Mouse (Mus musculus) liver, embryonic 11.5 days (tissue): ENCODE measurements around the gene Psmb2. TPM values are rescaled to one million over a fixed set of nuclear protein-coding genes. Genes with fewer than 3 reads are reported as not detected.
A peak's percentile ranks its signal among the peaks of the same experiment; 100 is the strongest.

ENCODE experiments used
- ATAC-seq: fragments of 200-750 bp; cut with Nextera tagmentation; replicated peaks from 2 replicates; pipeline ENCODE4 v1.8.0; 2017; ENCODE audit warnings: moderate number of reproducible peaks, mild to moderate bottlenecking, moderate TSS enrichment, moderate library complexity; ENCODE audit not compliant: low FRiP score
- DNase-seq: peaks from one replicate; pipeline ENCODE4 v3.0.0-alpha.2; 2017; ENCODE audit warnings: low spot score
- H3K27ac ChIP-seq: fragments of 300-500 bp; sonication (generic); 2 replicates; pipeline ENCODE4 v1.5.1; 2014; ENCODE audit warnings: mild to moderate bottlenecking, low read depth, low read length, control low read depth
- H3K27me3 ChIP-seq: fragments of 300-500 bp; sonication (generic); replicated peaks from 2 replicates; pipeline ENCODE4 v1.6.1; 2014; ENCODE audit warnings: low read length, mixed read lengths; ENCODE audit not compliant: control insufficient read depth, insufficient read depth
- H3K36me3 ChIP-seq: fragments of 300-500 bp; sonication (generic); 2 replicates; pipeline ENCODE4 v1.6.1; 2014; ENCODE audit warnings: mild to moderate bottlenecking, low read length, moderate library complexity, mixed read lengths; ENCODE audit not compliant: control insufficient read depth, insufficient read depth
- H3K4me1 ChIP-seq: fragments of 300-500 bp; sonication (generic); replicated peaks from 2 replicates; pipeline ENCODE4 v1.6.1; 2014; ENCODE audit warnings: low read length, mixed read lengths; ENCODE audit not compliant: control insufficient read depth, insufficient read depth
- H3K4me2 ChIP-seq: fragments of 300-500 bp; sonication (generic); 2 replicates; pipeline ENCODE4 v1.6.1; 2014; ENCODE audit warnings: mild to moderate bottlenecking, control low read depth, moderate library complexity
- H3K4me3 ChIP-seq: fragments of 300-500 bp; sonication (generic); 2 replicates; pipeline ENCODE4 v1.5.1; 2014; ENCODE audit warnings: low read depth, low read length, control low read depth
- H3K9ac ChIP-seq: fragments of 300-500 bp; sonication (generic); 2 replicates; pipeline ENCODE4 v1.6.1; 2014; ENCODE audit warnings: low read depth, low read length, control low read depth
- H3K9me3 ChIP-seq: fragments of 300-500 bp; sonication (generic); 2 replicates; pipeline ENCODE4 v1.6.1; 2016; ENCODE audit warnings: low read length, inconsistent platforms, mixed read lengths; ENCODE audit not compliant: control insufficient read depth
- whole genome bisulfite sequencing: fragments of 180-500 bp; shearing (Covaris S2); extraction: QIAGEN DNeasy Blood & Tissue Kit; methylation state at CpG from one replicate; pipeline ENCODE4 v1.1.7; 2014; 5-methylcytosine and 5-hydroxymethylcytosine counted together
- polyA plus RNA-seq: library from polyadenylated mRNA; unstranded; fragments of >200 nt; fragmentation: Nextera tagmentation; extraction: Ambion mirVana; gene quantifications from 2 replicates; pipeline ENCODE4 v1.2.1, GENCODE M21; 2014

Gene Psmb2
- polyA plus RNA-seq, 1 experiment from 2014 or later = 535 TPM

GRCm38 (mm10) chr4:126745506-126746193 is 68.2 kb downstream of the Psmb2 start:
- peaks cover 16% of the 10 kb centered on the region; the same call in 1 of the 2 replicates for H3K36me3 ChIP-seq
- H3K9me3 ChIP-seq = no peaks in the 10 kb centered on the region
- DNase-seq (no peak), ATAC-seq (no peak)
- H3K4me2 ChIP-seq = no peak overlapping the region
- H3K4me3 ChIP-seq = no peak overlapping the region
- 45% methylated on average over 13 of the region's 13 CpGs for WGBS
- no peak overlapping the region for H3K9ac ChIP-seq
- H3K4me1 ChIP-seq = 0 out of 2 replicates have a peak, but pooled peaks cover 3% of the 10 kb centered on the region
- peaks cover 3% of the 10 kb centered on the region; the same call in 1 of the 2 replicates for H3K27me3 ChIP-seq
- H3K27ac ChIP-seq = no peak overlapping the region

- ATAC-seq (no peak), DNase-seq (no peak)
- Histone ChIP-seq H3K4me2 (no peak overlapping the region), H3K9ac (no peak overlapping the region), H3K4me3 (no peak overlapping the region), H3K36me3 (peaks cover 16% of the 10 kb centered on the region; the same call in 1 of the 2 replicates), H3K27me3 (peaks cover 3% of the 10 kb centered on the region; the same call in 1 of the 2 replicates), H3K27ac (no peak overlapping the region), H3K9me3 (no peaks in the 10 kb centered on the region), H3K4me1 (0 out of 2 replicates have a peak, but pooled peaks cover 7% of the 10 kb centered on the region)
- WGBS = 85% methylated on average over 10 of the region's 10 CpGs
Observed at GRCm38 (mm10) chr4:126746194-126746840, 68.9 kb downstream of the Psmb2 start.

DNA sequence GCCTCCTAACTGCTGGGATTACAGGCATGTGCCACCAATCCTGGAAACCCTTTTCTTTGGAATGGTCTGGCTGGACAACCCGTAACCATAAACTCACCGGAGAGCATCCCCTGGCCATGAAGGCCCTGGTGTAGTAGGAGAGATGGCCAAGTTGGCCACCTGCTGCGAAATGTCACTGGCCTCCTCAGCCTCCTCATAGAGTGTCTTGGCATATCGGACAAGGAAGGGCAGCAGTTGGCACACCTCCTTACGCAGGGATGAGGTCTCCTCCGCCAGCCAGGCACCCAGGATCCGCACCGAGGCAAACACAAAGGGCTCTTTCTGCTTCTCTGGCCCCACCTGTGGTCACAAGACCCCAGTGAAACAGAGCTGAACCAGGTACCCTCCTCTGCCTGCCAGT is 71.0 kb downstream of the Psmb2 start:
- Histone ChIP-seq H3K4me3 (no peak overlapping the region), H3K9me3 (no peaks in the 10 kb centered on the region), H3K27me3 (peaks cover 3% of the 10 kb centered on the region; the same call in 1 of the 2 replicates), H3K36me3 (peaks cover 16% of the 10 kb centered on the region; the same call in 1 of the 2 replicates), H3K9ac (no peak overlapping the region), H3K27ac (no peak overlapping the region), H3K4me2 (no peak overlapping the region), H3K4me1 (peaks cover 14% of the 10 kb centered on the region)
- ATAC-seq (no peak), DNase-seq (no peak)
- WGBS = 96% methylated on average over 8 of the region's 8 CpGs

DNA sequence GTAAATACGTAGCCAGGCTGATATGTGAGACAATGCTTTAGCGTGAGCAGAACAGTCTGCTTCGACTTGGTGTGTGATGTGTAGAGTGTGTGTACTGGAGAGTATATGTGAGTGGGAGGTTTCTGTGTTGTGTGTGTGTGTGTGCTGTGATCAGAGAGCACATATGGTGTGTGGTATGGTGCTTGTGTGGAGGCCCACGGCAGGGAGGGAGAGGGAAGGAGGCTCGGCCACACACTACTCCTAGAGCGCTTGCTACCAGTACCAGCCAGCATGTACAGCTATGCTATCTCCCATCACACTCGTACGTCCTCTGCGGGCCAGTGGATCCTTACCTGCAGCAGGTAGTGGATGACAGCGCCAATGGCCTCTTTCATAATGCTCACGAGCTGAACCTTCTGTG is 72.1 kb downstream of the Psmb2 start:
- WGBS = 87% methylated on average over 11 of the region's 11 CpGs
- Histone ChIP-seq H3K4me3 (no peak overlapping the region), H3K9ac (no peak overlapping the region), H3K4me2 (no peak overlapping the region), H3K4me1 (peaks cover 18% of the 10 kb centered on the region), H3K36me3 (peaks cover 15% of the 10 kb centered on the region; the same call in 1 of the 2 replicates), H3K27me3 (no peaks in the 10 kb centered on the region), H3K27ac (no peak overlapping the region), H3K9me3 (no peaks in the 10 kb centered on the region)
- ATAC-seq = no peak
- DNase-seq = no peak

DNA sequence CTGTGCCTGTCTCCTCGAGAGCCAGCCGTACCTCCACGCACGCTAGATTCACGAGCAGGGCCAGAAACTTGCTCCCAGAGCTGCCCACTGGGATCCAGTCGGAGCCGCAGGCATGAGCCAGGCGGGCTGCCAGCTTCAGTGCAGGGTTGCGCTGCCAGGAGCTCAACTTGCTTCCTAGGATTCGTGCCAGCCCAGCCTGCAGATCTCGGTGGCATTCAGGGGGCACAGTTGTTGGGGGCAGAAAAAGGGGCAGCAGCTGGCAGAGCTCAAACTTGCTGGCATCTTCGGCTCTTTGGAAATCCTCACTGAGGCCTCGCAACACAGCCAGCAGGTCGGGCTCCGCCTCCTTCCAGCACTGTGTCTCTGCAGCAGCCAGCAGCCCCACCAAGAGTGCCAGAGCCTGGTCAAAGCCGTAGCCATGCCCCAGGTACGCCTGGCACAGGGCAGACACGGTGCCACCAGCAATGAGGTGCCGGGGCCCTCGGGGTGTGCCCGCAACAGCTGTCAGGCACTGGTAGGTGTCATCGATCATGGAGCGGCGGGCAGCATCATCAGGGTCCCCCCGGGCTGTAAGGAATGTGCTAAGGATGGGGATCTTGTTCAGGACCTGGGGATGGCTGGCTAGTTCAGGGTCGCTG is 72.7 kb downstream of the Psmb2 start:
- Histone ChIP-seq H3K36me3 (peaks cover 10% of the 10 kb centered on the region; the same call in 1 of the 2 replicates), H3K4me1 (peaks cover 18% of the 10 kb centered on the region), H3K27ac (no peak overlapping the region), H3K4me3 (no peak overlapping the region), H3K27me3 (no peaks in the 10 kb centered on the region), H3K4me2 (no peak overlapping the region), H3K9me3 (no peaks in the 10 kb centered on the region), H3K9ac (no peak overlapping the region)
- no peak for DNase-seq
- WGBS = 91% methylated on average over 26 of the region's 26 CpGs
- no peak for ATAC-seq

DNA sequence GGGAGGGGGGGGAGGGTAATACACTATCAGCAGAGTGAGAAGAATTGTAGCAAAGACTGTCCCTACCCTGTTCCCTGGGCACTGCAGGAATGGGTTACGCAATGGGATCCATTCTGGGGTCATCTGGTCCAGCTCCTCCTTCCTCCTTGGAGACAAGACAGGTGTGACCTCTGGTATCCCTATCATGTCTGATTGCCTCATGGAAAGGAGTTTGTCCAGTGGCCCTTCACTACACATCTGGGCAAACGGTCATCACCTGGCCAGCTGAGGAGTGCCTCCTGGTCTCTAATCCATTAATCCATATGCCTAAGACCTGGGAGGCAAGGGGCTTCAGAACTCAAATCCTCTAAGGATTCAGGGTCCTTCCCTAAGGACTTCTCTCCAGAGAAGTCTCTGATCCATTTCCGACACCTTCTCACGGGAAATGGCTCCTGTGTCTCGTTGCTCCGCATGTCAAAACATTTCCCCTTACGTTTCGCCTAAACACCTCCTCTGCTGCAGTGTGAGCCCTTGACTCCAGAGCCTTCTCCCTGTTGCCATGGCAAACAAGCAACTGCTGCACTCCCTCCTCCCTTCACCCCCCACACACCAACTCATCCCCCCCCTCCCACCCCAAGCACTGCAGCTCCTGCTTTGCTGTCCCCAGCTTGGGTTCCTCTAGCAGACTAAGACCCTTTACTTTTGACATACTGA is 73.6 kb downstream of the Psmb2 start:
- no peak overlapping the region for H3K4me2 ChIP-seq
- H3K9ac ChIP-seq = no peak overlapping the region
- H3K27me3 ChIP-seq = no peaks in the 10 kb centered on the region
- 86% methylated on average over 8 of the region's 8 CpGs for WGBS
- DNase-seq (no peak), ATAC-seq (no peak)
- H3K27ac ChIP-seq = no peak overlapping the region
- no peaks in the 10 kb centered on the region for H3K9me3 ChIP-seq
- H3K4me1 ChIP-seq = peaks cover 18% of the 10 kb centered on the region
- no peak overlapping the region for H3K4me3 ChIP-seq
- H3K36me3 ChIP-seq = peaks cover 10% of the 10 kb centered on the region; the same call in 1 of the 2 replicates

DNA sequence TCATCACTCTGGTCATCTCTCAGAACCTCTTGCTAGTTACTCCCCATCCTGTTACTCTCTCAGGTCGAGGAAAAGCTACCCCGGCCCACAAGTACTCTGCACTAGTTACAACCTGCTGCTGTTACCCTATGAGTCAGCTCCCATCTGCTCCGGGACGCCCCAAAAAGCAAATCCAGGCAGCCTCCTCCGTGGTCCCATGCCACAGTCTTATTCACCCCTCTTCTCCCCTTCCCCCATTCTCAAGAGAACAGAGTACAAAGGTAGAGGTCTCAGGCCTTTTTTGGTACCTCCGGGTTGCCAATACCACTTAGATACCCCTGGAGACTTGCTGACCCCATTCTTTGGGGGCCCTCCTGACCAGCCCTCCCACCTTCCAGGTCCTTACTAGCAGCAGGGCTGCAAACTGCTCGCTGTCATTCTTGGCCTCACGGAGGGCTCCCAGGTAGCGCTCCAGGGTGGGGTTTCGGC is 74.2 kb downstream of the Psmb2 start:
- ATAC-seq (no peak), DNase-seq (peak; percentile 31)
- H3K9me3 ChIP-seq = no peaks in the 10 kb centered on the region
- no peak overlapping the region for H3K4me3 ChIP-seq
- H3K4me1 ChIP-seq = peaks cover 18% of the 10 kb centered on the region
- no peaks in the 10 kb centered on the region for H3K27me3 ChIP-seq
- peaks cover 10% of the 10 kb centered on the region; the same call in 1 of the 2 replicates for H3K36me3 ChIP-seq
- peak overlapping the region; percentile 99 for H3K4me2 ChIP-seq
- no peak overlapping the region for H3K9ac ChIP-seq
- WGBS = 68% methylated on average over 10 of the region's 10 CpGs
- H3K27ac ChIP-seq = no peak overlapping the region

DNA sequence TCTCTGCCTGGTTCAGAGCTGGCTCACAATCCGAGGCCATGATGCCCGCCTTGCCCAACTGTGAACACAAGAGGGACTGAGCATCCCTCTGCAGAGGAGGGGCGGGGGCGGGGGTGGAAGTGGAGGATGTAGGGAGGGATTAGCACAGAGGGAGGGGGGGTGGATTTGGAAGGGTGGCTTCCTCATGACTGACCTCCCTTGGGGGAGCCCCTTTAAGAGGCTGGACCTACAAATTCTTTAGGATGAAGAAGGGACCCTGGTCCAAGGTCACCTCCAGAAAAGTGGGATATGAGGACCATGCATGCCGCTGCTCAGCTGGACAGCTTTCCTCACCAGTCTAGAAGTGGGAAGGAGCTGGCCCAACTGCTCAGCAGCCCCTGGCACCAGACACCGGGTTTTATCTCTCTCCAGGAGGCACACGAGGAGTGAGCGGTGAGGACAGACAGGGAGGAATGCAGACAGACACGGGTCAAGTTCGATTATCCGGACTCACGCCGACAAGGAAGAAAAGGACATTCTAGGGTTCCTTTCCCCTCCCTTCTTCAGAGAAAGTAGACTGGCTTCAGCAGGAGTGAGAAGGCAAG is 74.7 kb downstream of the Psmb2 start:
- peaks cover 18% of the 10 kb centered on the region for H3K4me1 ChIP-seq
- H3K9me3 ChIP-seq = no peaks in the 10 kb centered on the region
- WGBS = 16% methylated on average over 13 of the region's 13 CpGs
- no peak overlapping the region for H3K27ac ChIP-seq
- DNase-seq (peak; percentile 44), ATAC-seq (no peak)
- peak overlapping the region; percentile 88 for H3K4me3 ChIP-seq
- no peaks in the 10 kb centered on the region for H3K27me3 ChIP-seq
- H3K36me3 ChIP-seq = peaks cover 8% of the 10 kb centered on the region; the same call in 1 of the 2 replicates
- H3K9ac ChIP-seq = peak overlapping the region; percentile 86
- peak overlapping the region; percentile 99 for H3K4me2 ChIP-seq
